Mouse (Mus musculus): ENCODE data around the gene Slc23a2. TPM values are rescaled to one million over a fixed set of nuclear protein-coding genes. Genes with fewer than 3 reads are reported as not detected.

Slc23a2 gene
- polyA plus RNA-seq, 1 experiment from 2014 or later, result 14.5 TPM

GRCm38 (mm10) chr2:132036326-132036725, 108.6 kb downstream of the Slc23a2 start:
- Histone ChIP-seq H3K27me3 (peaks cover 10% of the 10 kb centered on the region; the same call in 1 of the 2 replicates), H3K9ac (no peak overlapping the region), H3K4me3 (replicated peaks) (no peak overlapping the region), H3K9me3 (replicated peaks) (no peaks in the 10 kb centered on the region), H3K4me2 (no peak overlapping the region), H3K36me3 (no peaks in the 10 kb centered on the region), H3K27ac (no peak overlapping the region), H3K4me1 (no peaks in the 10 kb centered on the region)
- no peak for ATAC-seq (replicated peaks; ENCODE audit: low FRiP score)
- WGBS, result 60% methylated on average over 5 of the region's 5 CpGs

GRCm38 (mm10) chr2:132035470-132035835, 109.5 kb downstream of the Slc23a2 start:
- Histone ChIP-seq H3K27ac (no peak overlapping the region), H3K9me3 (replicated peaks) (no peaks in the 10 kb centered on the region), H3K36me3 (no peaks in the 10 kb centered on the region), H3K9ac (no peak overlapping the region), H3K4me1 (peaks cover 8% of the 10 kb centered on the region), H3K4me3 (replicated peaks) (no peak overlapping the region), H3K27me3 (peaks cover 14% of the 10 kb centered on the region; the same call in 1 of the 2 replicates), H3K4me2 (no peak overlapping the region)
- whole genome bisulfite sequencing, result 68% methylated on average over 11 of the region's 11 CpGs
- no peak for ATAC-seq (replicated peaks; ENCODE audit: low FRiP score)

- Histone ChIP-seq H3K27me3 (peaks cover 14% of the 10 kb centered on the region; the same call in 1 of the 2 replicates), H3K9ac (no peak overlapping the region), H3K4me1 (peaks cover 13% of the 10 kb centered on the region), H3K4me2 (no peak overlapping the region), H3K36me3 (no peaks in the 10 kb centered on the region), H3K27ac (no peak overlapping the region), H3K4me3 (replicated peaks) (no peak overlapping the region), H3K9me3 (replicated peaks) (no peaks in the 10 kb centered on the region)
- 83% methylated on average over 4 of the region's 4 CpGs for WGBS
- no peak for ATAC-seq (replicated peaks; ENCODE audit: low FRiP score)
Measured at GRCm38 (mm10) chr2:132034590-132035469, 110.1 kb downstream of the Slc23a2 start.

- Histone ChIP-seq H3K4me2 (no peak overlapping the region), H3K36me3 (no peaks in the 10 kb centered on the region), H3K9ac (no peak overlapping the region), H3K9me3 (replicated peaks) (no peaks in the 10 kb centered on the region), H3K27ac (0 out of 2 replicates have a peak overlapping the region, but pooled peaks have one; percentile 30), H3K27me3 (peaks cover 44% of the 10 kb centered on the region), H3K4me1 (peaks cover 37% of the 10 kb centered on the region), H3K4me3 (replicated peaks) (no peak overlapping the region)
- ATAC-seq (replicated peaks; ENCODE audit: low FRiP score), result no peak
- 73% methylated on average over 11 of the region's 11 CpGs for WGBS
Measured at GRCm38 (mm10) chr2:132031364-132032095, 113.4 kb downstream of the Slc23a2 start.

- H3K36me3 ChIP-seq, result no peaks in the 10 kb centered on the region
- H3K4me3 ChIP-seq (replicated peaks), result peak overlapping the region; percentile 66
- peaks cover 37% of the 10 kb centered on the region for H3K4me1 ChIP-seq
- peaks cover 44% of the 10 kb centered on the region for H3K27me3 ChIP-seq
- ATAC-seq (replicated peaks; ENCODE audit: low FRiP score), result no peak
- peak overlapping the region; percentile 30; the same call in 1 of the 2 replicates for H3K27ac ChIP-seq
- H3K4me2 ChIP-seq, result peak overlapping the region; percentile 97
- no peaks in the 10 kb centered on the region for H3K9me3 ChIP-seq (replicated peaks)
- 18% methylated on average over 23 of the region's 23 CpGs for WGBS
- no peak overlapping the region; the same call in 1 of the 2 replicates for H3K9ac ChIP-seq
Measured at GRCm38 (mm10) chr2:132030418-132031363, 114.2 kb downstream of the Slc23a2 start.

- Histone ChIP-seq H3K9ac (peak within 1 kb of the TSS; percentile 53), H3K4me1 (peaks cover 37% of the 10 kb centered on the region), H3K36me3 (no peaks in the 10 kb centered on the region), H3K9me3 (replicated peaks) (no peaks in the 10 kb centered on the region), H3K4me2 (peak within 1 kb of the TSS; percentile 97), H3K27me3 (peaks cover 44% of the 10 kb centered on the region), H3K27ac (peak within 1 kb of the TSS; percentile 60), H3K4me3 (replicated peaks) (peak within 1 kb of the TSS; percentile 66)
- peak; percentile 95 for ATAC-seq (replicated peaks; ENCODE audit: low FRiP score)
- 1% methylated on average over 38 of the region's 48 CpGs for WGBS
Measured at GRCm38 (mm10) chr2:132029646-132030417, 115.1 kb downstream of the Slc23a2 start, which contains the start of gene Rassf2. Gene Rassf2, minus strand, starts transcription at chr2:132030258.

- no peaks in the 10 kb centered on the region for H3K36me3 ChIP-seq
- H3K4me1 ChIP-seq, result peaks cover 37% of the 10 kb centered on the region
- peak overlapping the region; percentile 66 for H3K4me3 ChIP-seq (replicated peaks)
- under 1% methylated on average over 36 of the region's 36 CpGs for WGBS
- H3K9me3 ChIP-seq (replicated peaks), result no peaks in the 10 kb centered on the region
- peak overlapping the region; percentile 53 for H3K9ac ChIP-seq
- peak overlapping the region; percentile 60 for H3K27ac ChIP-seq
- peaks cover 41% of the 10 kb centered on the region for H3K27me3 ChIP-seq
- H3K4me2 ChIP-seq, result peak overlapping the region; percentile 97
- peak; percentile 19 for ATAC-seq (replicated peaks; ENCODE audit: low FRiP score)
Measured at GRCm38 (mm10) chr2:132028894-132029605, 115.9 kb downstream of the Slc23a2 start.

GRCm38 (mm10) chr2:132028107-132028506, 116.8 kb downstream of the Slc23a2 start:
- peak overlapping the region; percentile 97 for H3K4me2 ChIP-seq
- H3K9me3 ChIP-seq (replicated peaks), result no peaks in the 10 kb centered on the region
- H3K27ac ChIP-seq, result no peak overlapping the region
- WGBS, result 51% methylated on average over 5 of the region's 5 CpGs
- peaks cover 41% of the 10 kb centered on the region for H3K27me3 ChIP-seq
- no peaks in the 10 kb centered on the region for H3K36me3 ChIP-seq
- no peak overlapping the region for H3K9ac ChIP-seq
- no peak for ATAC-seq (replicated peaks; ENCODE audit: low FRiP score)
- H3K4me3 ChIP-seq (replicated peaks), result peak overlapping the region; percentile 66
- H3K4me1 ChIP-seq, result peaks cover 37% of the 10 kb centered on the region

- no peak for ATAC-seq (replicated peaks; ENCODE audit: low FRiP score)
- 61% methylated on average over 5 of the region's 5 CpGs for WGBS
- Histone ChIP-seq H3K9ac (no peak overlapping the region), H3K36me3 (no peaks in the 10 kb centered on the region), H3K4me2 (no peak overlapping the region), H3K9me3 (replicated peaks) (no peaks in the 10 kb centered on the region), H3K27me3 (peaks cover 41% of the 10 kb centered on the region), H3K27ac (no peak overlapping the region), H3K4me1 (peaks cover 39% of the 10 kb centered on the region), H3K4me3 (replicated peaks) (no peak overlapping the region)
Measured at GRCm38 (mm10) chr2:132027366-132027765, 117.5 kb downstream of the Slc23a2 start.

- Histone ChIP-seq H3K27me3 (peaks cover 24% of the 10 kb centered on the region), H3K4me2 (no peak overlapping the region), H3K36me3 (no peaks in the 10 kb centered on the region), H3K4me3 (replicated peaks) (no peak overlapping the region), H3K9me3 (replicated peaks) (no peaks in the 10 kb centered on the region), H3K9ac (no peak overlapping the region), H3K4me1 (peaks cover 31% of the 10 kb centered on the region), H3K27ac (no peak overlapping the region)
- ATAC-seq (replicated peaks; ENCODE audit: low FRiP score), result no peak
- WGBS, result 76% methylated on average over 4 of the region's 4 CpGs
Measured at GRCm38 (mm10) chr2:132024028-132024427, 120.9 kb downstream of the Slc23a2 start.
